Mouse (Mus musculus): ENCODE results near the gene Taok3. TPM values are rescaled to one million over a fixed set of nuclear protein-coding genes. Genes with fewer than 3 reads are reported as not detected.

Gene Taok3
- total RNA-seq, 2 experiments from 2014 or later, result 9.4 to 10.0 TPM

DNA sequence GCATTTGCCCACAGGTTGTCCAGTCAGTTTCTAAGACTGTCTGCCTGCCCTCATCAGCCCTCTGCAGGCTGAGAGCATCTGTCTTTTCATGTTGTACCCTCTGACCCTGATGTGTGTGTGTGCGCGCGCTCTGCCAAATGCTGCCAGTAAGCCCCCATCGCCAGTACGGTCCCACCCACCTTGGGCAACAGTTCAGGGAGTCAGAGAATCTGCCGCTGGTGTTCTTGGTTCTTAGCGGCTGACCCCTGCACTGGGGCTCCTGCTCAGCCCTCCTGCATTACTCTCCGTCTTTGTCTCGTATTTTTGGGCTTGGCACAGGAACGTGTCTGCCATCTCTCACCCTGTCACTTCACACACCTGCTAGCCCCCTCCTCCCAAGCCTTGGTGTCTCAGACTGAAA is 17.1 kb downstream of the Taok3 start:
- no peak for DNase-seq
- intact Hi-C loops (cut with DNase I), result no loop called here

DNA sequence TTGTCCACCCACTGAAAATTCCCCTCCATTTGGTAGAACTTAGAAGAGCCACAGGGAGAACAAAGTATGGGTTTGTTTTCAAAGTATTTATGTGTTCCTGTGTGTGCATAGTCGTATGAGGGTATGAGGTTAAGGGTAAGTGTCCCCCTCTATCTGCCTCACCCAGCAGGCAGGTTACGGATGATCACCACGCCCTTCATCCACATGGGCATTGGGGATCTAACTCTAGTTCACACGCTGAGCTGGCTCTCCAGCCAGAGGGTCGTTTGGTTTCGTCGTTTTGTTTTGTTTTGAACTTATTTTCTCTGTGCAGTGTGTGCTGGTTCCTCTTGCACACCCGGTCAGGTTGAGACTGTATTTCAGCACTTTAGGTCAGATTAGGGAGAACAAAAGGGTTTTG is 17.7 kb downstream of the Taok3 start:
- intact Hi-C loops (cut with DNase I), result no loop called here
- DNase-seq, result no peak

DNA sequence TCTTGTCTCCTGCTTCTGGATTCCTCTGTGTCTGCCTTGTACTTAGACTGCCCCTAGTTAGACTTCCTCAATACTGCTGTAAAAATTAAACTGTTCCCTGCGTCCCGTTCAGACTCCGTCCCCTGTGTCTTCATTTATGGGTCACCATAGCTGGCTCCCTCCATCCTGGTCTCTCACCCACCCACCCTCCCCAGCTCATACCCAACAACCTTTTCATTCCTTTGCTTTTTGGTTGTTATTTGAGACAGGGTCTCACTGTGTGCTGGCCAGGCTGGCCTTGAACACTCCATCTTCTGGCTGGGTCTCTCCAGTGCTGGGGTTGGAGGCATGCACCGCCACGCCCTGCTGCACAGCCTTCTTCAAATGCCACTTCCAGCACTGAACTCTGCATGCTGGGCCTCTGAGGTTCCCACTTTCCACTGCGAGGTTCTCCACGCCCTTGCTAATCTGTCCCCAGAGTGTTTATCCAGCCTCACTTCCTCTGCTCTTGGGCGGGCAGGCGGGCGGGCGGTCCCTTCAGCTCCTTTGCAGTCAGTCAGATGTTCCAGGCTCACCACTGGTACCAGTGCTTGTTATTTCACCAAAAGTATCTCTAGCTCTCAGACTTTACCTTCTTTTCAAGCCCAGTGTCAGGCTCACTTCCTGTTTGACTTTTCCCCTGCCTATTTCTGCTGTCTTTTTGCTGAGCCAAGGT is 18.5 kb downstream of the Taok3 start:
- intact Hi-C loops (cut with DNase I), result no loop called here
- DNase-seq, result peak; percentile 71

DNA sequence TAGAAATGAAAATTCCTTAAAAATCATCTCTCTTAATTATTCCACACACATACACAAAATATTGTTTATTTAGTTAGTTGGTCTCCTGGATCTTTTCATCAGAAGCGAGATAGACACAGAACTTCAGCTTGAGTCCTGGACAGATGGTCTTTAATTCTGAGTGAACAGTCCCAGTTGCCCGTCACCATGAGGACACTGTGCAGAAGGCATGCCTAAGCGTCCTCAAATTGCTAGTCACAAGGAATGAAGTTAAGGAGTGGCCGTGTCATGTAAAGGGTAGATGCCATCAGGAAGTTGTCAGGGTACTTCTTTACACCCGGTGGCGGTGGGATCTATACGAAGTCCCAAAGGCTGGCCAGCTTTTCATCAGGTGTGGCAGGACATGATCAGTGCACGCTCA is 19.9 kb downstream of the Taok3 start:
- no peak for DNase-seq
- intact Hi-C loops (cut with DNase I), result no loop called here

DNA sequence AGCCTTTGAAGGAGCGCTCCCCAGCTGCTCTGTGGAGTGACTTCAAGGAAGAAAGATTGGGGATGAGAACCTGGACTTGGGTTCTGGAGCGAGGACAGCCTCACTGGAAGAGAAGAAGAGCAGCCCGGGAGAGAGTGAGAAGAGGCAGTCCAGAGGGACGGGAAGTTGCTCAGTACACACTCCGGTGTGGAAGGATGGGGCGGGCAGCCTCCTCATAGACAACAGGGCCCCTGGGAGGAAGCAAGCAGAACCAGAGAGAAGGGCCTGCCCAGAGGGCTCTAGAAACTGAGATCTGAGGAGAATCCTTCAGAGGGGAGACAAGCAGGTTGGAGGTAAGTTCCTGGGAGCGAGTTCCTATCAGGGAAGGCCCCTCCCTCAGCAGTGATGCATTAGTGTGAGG is 20.4 kb downstream of the Taok3 start:
- intact Hi-C loops (cut with DNase I), result no loop called here
- peak; percentile 23 to 24 for DNase-seq

DNA sequence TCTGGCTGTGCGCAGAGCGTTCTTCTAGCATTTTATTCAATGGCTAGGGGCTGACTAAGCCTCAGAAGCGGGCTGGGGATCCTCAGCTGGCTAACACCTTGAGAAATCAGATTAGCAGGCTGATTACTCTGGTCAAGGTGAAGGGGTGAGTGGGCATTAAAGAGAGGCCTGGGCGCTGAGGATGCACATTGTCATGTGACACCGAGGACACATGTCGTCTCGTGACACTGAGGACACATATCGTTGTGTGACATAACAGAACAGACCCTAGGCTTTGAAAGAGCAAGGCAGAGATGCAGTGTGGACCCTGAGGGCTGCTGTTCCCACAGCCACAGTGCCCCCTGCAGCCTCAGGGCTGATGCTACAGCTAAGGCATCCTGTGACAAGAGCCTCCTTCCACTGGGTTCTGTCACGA is 23.8 kb downstream of the Taok3 start:
- intact Hi-C loops (cut with DNase I), result no loop called here
- DNase-seq, result peak; percentile 30 to 43

DNA sequence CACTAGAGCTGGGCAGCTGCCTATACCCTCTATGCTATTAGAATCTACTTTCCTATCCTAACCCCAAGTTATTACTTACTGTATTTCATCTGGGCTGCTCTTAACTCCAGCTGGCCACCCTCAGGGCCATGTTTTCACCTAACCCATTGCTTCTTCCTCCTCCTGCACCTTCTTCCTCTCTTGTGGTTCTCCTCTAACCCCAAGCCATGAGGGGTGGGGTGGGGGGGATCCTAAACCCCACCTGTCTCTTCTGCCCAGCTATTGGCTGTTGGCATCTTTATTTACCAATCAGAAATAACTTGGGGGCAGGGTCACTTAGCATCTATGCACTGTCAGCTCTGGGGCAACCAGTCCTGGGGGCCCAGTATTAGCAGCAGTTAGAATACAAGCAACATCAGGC is 26.2 kb downstream of the Taok3 start:
- no peak for DNase-seq
- intact Hi-C loops (cut with DNase I), result no loop called here

DNA sequence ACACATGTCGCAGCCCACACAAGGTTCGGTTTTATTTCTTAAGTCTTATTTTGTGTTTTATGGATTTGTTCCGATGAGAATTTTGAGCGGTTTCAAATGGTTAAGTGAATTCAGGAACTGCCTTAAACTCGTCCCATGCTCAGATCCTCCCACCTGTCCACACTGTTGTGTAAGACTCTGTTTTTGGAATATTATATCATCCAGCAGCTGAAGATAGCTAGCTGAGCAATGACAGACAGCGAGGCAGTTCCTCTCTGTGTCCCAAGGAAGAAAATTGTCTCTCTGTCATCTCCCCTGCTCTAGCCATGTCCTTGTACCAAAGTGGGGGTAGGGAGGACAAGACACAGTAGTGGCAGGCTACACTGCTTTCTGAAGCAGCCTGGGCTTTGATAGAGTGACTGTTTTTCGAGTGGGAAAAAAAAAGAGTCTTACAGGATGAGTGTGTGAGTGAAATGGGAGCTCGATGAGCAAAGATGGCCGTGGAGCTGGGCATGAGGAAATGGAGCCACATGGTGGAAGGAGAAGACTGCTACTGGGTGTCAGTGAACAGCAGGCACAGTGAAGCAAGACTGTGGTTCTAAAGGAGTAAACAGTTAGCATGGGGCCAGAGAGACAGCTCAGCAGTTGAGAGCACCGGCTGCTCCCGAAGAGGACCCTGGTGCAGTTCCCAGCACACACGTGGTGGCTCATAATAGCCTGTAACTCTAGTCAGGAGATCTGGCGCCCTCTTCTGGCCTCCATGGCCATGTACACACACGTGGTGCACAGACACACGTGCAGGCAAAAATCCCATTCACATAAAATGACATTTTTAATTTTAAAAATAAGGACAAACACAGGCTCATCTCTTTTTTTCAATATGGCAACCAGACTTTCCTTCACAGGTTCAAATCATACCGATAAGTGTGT is 27.5 kb downstream of the Taok3 start:
- intact Hi-C loops (cut with DNase I), result no loop called here
- DNase-seq, result peak; percentile 19 to 35

DNA sequence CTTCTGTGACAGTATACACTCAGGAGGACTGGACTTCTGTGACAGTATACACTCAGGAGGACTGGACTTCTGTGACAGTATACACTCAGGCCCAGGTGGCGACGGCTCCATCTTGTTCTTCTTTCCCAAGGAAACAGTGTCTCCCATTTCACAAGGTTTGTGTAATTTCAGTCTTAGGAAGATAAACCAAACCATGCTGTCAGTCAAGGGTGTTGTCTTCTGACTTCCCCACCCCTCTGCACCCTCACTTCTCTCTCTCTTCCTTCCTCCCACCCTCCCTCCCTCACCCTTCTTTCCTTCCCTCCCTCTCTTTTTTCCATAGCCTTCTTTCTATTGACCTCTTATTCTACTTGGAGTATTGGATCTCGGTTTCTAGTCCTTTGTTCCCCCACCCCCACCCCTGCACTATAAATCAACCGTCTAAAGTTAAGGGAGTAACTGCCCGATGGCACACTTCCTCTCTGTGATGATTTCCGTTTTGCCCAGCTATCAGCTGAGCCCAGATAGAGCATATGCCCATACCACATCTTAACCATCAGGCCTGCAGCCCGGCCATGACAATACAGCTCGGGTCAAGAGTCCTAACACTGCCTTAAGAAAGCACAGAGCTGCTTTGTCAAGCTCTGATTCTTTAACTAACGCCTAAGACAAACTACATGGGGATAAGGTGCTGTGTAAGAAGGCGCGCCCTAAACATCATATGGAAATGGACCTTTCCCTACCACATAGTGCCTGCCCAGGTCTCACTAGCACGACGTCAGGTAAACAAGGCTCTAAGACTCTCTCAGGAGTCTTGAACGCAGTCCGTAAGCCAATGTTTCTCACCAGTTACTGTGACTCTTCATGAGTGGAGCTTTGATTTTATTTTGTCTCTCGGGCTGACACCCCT is 29.4 kb downstream of the Taok3 start:
- no peak for DNase-seq
- intact Hi-C loops (cut with DNase I), result no loop called here

DNA sequence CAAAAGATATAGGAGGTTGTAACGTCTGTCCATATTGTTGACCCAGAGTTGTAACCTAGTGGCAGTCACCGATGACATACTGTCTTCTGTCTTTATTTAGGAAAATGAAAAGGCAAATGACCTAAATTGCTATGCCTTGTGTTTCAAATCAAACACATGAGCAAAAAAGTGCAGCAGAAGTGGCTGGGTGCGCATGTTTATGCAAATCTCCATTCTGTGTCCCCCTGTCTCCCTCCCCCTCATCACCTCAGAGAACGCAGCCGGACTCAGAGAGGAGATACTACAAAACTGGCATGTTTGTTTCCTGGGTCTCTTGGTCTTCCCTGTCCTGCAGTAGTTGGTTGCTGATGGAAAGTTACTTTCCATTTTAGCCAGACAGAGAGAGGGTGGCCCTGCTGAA is 30.1 kb downstream of the Taok3 start:
- DNase-seq, result no peak
- intact Hi-C loops (cut with DNase I), result no loop called here

DNA sequence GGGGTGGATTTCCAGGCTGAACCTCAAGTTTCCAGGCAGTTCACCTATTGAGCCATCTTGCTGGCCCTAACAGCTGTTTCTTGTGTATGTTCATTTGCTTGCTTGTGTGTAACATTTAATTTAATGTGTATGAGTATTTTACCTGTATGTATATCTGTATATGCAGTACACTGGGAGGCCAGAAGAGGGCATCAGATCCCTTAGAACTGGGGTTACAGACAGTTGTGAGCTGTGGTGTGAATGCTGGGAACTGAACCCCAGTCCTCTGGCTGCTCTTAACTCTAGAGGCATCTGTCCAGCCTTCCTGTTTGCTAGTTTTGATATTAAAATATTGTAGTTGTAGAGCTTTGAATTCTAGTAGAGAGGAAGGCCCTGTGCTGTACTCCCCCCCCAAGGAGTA is 33.0 kb downstream of the Taok3 start:
- intact Hi-C loops (cut with DNase I), result no loop called here
- DNase-seq, result no peak

DNA sequence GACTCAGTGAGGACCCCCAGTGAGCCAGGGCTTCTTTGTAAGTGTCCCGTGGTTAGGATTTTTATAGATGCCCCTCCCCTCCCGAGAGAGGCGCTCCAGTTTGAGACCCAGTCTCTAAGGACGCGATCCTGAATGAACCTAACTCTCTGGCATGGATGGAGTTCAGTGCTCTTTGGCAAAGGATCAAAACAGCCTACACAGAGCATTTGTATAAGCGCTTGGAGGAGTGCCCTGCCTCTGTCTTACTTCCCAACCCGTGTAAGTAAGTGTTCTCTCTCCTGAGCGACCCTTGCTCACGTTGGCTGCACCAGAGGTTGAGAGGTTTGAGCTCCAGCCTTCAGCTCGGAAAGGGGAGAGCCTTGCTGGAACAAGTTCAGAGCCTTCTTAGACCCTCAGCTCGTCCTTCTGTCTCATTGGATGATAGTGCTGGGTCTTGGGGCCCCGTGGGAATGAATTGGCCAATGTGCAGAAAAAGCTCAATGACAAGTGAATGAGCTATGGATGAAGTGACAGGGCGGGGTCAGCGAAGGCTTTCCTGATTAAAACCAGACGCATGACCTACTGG is 33.7 kb downstream of the Taok3 start:
- peak; percentile 67 to 72 for DNase-seq
- intact Hi-C loops (cut with DNase I), result no loop called here

DNA sequence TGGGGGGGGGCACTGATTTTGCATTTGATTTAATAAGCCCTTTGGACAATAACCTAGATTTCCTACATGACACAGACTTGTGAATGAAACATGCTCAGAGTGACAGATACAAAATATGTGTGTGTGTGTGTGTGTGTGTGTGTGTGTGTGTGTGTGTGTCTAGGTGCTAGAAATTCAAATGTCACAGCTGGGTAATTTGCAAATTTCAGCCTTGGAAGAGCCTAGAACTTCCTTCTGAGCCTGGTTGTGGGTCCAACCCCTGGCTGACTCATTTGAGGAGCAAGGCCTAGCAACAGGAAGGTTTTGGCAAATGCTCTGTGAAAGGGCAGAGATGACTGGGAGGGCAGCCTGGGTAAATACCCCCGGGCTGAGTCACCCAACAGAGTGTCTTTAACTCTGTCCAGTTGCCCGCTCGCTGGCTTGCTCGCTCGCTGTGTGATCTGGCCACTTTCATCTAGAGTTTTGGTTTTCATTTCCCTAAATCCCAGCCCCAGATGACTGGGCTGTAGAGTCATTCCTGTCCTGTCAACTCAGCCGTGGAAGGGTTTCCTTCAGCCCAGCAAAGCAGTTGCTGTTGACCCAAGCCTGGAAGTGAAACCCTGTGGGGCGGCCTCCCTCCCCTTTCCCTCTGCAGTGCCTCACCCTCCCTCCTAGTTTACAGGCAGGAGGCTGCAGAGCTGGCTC is 38.5 kb downstream of the Taok3 start:
- DNase-seq, result peak in 1 of 2 experiments; percentile 33
- intact Hi-C loops (cut with DNase I), result no loop called here

DNA sequence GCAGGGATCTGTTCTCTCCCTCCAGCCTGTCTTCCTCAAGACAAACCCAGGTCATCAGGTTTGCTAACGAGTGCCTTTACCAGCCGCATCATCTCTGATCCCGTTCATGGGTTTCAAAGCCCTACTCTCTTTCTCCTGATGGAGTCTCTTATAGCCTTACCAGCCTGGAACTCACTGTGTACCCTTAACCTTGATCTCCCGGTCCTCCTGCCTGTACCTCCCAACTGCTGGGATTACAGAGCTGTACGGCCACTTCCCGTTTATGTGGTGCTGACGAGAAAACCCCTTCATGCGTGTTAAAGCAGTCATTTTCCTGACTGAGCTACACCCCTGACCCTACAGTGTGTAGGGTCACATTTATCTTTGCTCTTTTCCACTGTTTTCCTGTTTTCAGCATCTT is 39.4 kb downstream of the Taok3 start:
- intact Hi-C loops (cut with DNase I), result no loop called here
- no peak for DNase-seq

DNA sequence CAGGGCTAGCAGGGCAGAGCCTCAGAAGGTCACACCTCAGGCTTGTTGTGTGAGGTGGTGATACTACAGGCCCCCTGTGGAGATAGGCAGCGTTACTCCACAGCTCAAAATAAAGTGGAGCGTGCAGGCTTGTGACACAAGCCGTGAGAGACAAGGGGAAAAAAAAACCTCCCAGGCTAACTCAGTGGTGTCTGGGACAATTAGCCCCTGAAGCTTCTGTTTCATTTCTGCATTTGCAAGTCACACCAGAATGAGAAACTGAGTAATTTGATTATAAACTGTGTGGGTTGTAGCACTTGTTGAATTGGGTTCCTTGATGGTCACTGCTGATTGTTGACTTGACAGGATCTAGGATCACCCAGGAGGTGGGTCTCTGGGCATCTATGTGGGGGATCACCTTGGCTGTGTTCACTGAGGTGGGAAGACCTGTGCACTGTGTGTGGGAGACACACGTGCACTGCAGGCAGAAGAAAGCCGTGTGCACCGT is 39.9 kb downstream of the Taok3 start:
- peak in 1 of 2 experiments; percentile 29 for DNase-seq
- intact Hi-C loops (cut with DNase I), result no loop called here

DNA sequence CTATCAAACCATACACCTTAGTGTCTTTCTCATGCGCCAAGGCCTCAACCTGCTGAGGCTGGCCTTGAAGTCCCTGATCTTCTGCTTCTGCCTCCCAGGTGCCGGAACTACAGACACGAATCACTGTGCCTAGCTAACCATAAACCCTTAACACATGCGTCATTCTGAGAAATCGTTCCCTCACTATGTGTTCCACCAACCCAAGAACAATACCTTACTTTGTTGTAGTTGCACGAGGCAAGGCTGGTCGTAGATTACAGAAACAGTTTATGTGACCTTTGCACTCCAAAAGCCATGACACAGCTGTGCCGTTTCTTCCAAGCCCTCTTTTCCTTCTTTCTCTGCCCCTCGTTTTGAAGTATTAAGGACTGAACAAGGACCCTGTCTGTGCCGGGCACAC is 40.6 kb downstream of the Taok3 start:
- no peak for DNase-seq
- intact Hi-C loops (cut with DNase I), result no loop called here

DNA sequence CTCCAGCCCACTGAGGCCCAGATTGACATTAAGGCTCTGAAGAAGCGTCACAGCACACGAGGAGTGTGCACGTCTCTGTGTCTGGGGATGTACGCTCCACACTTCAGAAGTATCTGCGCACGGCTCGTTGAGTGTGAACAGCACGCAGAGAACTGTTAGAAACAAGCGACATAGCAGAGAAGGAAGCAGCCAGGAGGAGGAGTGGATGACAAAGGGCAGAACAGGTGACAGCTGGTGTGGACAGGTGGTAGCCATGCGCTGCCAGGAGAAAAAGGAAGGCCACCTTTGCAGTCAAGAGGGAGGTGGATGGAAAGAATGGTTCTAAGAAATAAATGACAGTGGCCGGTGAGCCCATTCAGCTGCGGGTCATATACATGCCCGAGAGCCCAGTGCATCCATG is 43.9 kb downstream of the Taok3 start:
- no peak for DNase-seq
- intact Hi-C loops (cut with DNase I), result no loop called here

DNA sequence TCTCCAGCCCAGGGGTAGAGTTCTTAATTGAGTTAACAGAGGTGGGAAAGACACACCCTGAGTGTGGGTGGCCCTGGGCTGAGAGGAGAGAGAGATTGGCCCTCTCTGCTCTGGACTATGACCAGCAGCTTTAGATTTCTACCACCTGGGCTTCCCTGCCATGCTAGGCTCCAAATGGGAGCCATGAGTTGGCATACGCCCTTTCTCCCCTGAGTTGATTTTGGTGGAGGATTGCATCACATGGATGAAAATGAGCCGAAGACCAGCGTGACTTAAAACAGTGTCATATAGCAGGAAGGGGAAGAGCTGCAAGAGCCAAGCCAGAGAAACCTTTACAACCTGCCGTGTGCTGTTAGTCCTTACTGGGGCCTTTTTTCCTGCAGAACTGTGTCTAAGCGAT is 44.6 kb downstream of the Taok3 start:
- DNase-seq, result no peak
- intact Hi-C loops (cut with DNase I), result no loop called here

DNA sequence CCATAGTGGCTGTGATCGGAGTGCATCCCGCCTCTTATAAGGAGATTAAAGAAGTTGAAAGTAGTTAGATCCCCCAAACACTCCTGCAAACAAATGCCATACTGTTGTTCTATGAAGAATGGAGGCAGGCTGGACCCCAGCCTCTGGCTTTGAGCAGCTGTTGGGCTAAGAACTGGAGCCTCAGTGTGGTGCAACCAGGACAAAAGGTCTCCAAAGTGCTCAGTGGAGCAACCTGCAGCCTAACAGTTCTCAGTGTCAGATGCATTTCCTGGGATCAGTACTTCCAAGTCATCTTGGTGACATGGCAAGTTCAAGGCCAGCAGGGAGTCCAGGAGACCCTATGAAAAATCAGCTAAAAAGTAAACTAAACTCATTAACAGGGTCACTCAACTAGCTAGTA is 45.0 kb downstream of the Taok3 start:
- intact Hi-C loops (cut with DNase I), result no loop called here
- DNase-seq, result no peak

DNA sequence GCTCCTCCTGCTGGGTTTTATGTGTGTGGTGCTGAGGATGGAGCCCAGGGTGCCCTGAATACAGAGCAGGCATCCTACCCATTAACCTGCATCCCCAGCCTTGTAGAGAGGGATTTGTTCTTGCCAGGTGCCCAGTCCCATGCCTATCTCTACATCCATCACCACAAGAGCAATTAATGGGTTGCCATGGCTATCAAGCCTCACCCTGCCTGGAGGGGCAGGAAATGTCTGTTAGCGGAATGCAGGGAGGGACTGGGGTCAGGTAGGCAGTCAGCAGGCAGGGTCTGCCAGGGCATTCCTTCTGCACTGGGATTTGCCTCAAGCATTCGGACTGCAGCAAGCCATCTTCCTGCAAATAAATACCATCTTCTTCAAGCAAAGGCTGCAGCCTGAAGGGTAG is 46.0 kb downstream of the Taok3 start:
- intact Hi-C loops (cut with DNase I), result no loop called here
- no peak for DNase-seq
